Mouse (Mus musculus) lung, embryonic 14.5 days (tissue): ENCODE results near the gene Vps18. TPM values are rescaled to one million over a fixed set of nuclear protein-coding genes. Genes with fewer than 3 reads are reported as not detected.

Experiments used
- ATAC-seq: fragments of 200-750 bp; cut with Nextera tagmentation; 2 replicates; pipeline ENCODE4 v1.8.0; 2017; ENCODE audit warnings: mild to moderate bottlenecking, moderate TSS enrichment, moderate library complexity; ENCODE audit not compliant: insufficient read depth
- DNase-seq: peaks from one replicate; pipeline ENCODE4 v3.0.0-alpha.2; 2015
- H3K27ac ChIP-seq: fragments of 300-500 bp; sonication (generic); 2 replicates; pipeline ENCODE4 v1.5.1; 2014; ENCODE audit warnings: low read depth, mild to moderate bottlenecking, moderate library complexity
- H3K27me3 ChIP-seq: fragments of 300-500 bp; sonication (generic); 2 replicates; pipeline ENCODE4 v1.6.1; 2014; ENCODE audit warnings: low read length, control low read depth; ENCODE audit not compliant: insufficient read depth
- H3K36me3 ChIP-seq: fragments of 300-500 bp; sonication (generic); 2 replicates; pipeline ENCODE4 v1.6.1; 2014; ENCODE audit warnings: control low read depth; ENCODE audit not compliant: insufficient read depth
- H3K4me1 ChIP-seq: fragments of 300-500 bp; sonication (generic); 2 replicates; pipeline ENCODE4 v1.6.1; 2014; ENCODE audit warnings: antibody characterized with exemption, control low read depth; ENCODE audit not compliant: insufficient read depth
- H3K4me2 ChIP-seq: fragments of 300-500 bp; sonication (generic); 2 replicates; pipeline ENCODE4 v1.6.1; 2014; ENCODE audit warnings: mild to moderate bottlenecking
- H3K4me3 ChIP-seq: fragments of 300-500 bp; sonication (generic); 2 replicates; pipeline ENCODE4 v1.5.1; 2014; ENCODE audit warnings: low read depth, low read length
- H3K9ac ChIP-seq: fragments of 300-500 bp; sonication (generic); 2 replicates; pipeline ENCODE4 v1.6.1; 2014
- H3K9me3 ChIP-seq: fragments of 300-500 bp; sonication (generic); 2 replicates; pipeline ENCODE4 v1.6.1; 2016; ENCODE audit warnings: low read depth, low read length, control low read depth
- CTCF ChIP-seq: IDR thresholded peaks from 2 replicates; pipeline ENCODE4 v1.5.1; 2016; ENCODE audit warnings: antibody characterized with exemption, low read depth
- WGBS: fragments of 180-500 bp; shearing (Covaris S2); extraction: QIAGEN DNeasy Blood & Tissue Kit; methylation state at CpG from one replicate; pipeline ENCODE4 v1.1.7; 2014; 5-methylcytosine and 5-hydroxymethylcytosine counted together
- polyA plus RNA-seq: library from polyadenylated mRNA; unstranded; fragments of >200 nt; fragmentation: Nextera tagmentation; extraction: Ambion mirVana; gene quantifications from 2 replicates; pipeline ENCODE4 v1.2.1, GENCODE M21; 2014

Gene Vps18
- polyA plus RNA-seq, 1 experiment from 2014 or later: 17.5 TPM

DNA sequence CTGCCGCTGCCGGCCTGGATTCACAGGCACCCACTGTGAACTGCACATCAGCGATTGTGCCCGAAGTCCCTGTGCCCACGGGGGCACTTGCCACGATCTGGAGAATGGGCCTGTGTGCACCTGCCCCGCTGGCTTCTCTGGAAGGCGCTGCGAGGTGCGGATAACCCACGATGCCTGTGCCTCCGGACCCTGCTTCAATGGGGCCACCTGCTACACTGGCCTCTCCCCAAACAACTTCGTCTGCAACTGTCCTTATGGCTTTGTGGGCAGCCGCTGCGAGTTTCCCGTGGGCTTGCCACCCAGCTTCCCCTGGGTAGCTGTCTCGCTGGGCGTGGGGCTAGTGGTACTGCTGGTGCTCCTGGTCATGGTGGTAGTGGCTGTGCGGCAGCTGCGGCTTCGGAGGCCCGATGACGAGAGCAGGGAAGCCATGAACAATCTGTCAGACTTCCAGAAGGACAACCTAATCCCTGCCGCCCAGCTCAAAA is 43.7 kb downstream of the Vps18 start:
- Histone ChIP-seq H3K4me3 (no peak overlapping the region), H3K9me3 (no peaks in the 10 kb centered on the region), H3K36me3 (peaks cover 13% of the 10 kb centered on the region), H3K27ac (no peak overlapping the region), H3K27me3 (peaks cover 23% of the 10 kb centered on the region), H3K4me2 (0 out of 2 replicates have a peak overlapping the region, but pooled peaks have one; percentile 15), H3K4me1 (peaks cover 8% of the 10 kb centered on the region; the same call in 1 of the 2 replicates), H3K9ac (no peak overlapping the region)
- DNase-seq (no peak), ATAC-seq (no peak)
- WGBS: 66% methylated on average over 24 of the region's 24 CpGs
- TF ChIP-seq CTCF: no peak

DNA sequence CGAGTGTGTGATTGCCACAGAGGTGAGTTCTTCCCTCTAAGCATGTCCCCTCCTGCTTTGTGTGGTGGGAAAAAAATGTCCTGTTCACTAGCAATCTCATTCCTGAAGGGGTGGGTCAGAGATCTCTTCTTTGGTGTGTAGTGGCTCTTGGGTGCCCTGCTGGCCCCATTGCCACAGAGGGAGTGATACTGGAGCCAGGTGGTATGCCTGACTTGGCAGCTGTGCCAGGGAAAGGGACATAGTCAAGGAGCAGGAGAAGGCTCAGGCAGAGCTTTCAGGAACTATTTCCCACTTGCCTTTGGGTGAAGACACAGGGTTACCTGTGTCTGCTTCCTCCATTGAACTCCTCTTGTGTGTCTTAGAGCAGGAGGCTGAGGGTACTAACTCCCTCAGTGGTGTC is 45.6 kb downstream of the Vps18 start:
- H3K4me1 ChIP-seq: peaks cover 6% of the 10 kb centered on the region; the same call in 1 of the 2 replicates
- H3K9ac ChIP-seq: no peak overlapping the region
- peaks cover 13% of the 10 kb centered on the region for H3K36me3 ChIP-seq
- TF ChIP-seq CTCF: no peak
- 50% methylated on average over 1 of the region's 1 CpGs for WGBS
- ATAC-seq (no peak), DNase-seq (no peak)
- H3K27ac ChIP-seq: no peak overlapping the region
- no peaks in the 10 kb centered on the region for H3K9me3 ChIP-seq
- peak overlapping the region; percentile 13; the same call in 1 of the 2 replicates for H3K4me2 ChIP-seq
- no peak overlapping the region for H3K4me3 ChIP-seq
- H3K27me3 ChIP-seq: peaks cover 7% of the 10 kb centered on the region; the same call in 1 of the 2 replicates

DNA sequence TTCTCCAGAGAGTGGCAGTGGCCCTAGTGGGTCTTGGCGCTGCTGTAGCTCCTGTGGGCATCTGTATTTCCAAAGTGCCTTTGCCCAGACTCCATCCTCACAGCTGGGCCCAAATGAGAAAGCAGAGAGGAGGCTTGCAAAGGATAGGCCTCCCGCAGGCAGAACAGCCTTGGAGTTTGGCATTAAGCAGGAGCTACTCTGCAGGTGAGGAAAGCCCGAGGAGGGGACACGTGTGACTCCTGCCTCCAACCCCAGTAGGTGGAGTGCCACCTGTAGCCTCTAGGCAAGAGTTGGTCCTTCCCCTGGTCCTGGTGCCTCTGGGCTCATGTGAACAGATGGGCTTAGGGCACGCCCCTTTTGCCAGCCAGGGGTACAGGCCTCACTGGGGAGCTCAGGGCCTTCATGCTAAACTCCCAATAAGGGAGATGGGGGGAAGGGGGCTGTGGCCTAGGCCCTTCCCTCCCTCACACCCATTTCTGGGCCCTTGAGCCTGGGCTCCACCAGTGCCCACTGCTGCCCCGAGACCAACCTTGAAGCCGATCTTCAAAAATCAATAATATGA is 46.5 kb downstream of the Vps18 start:
- Histone ChIP-seq H3K27me3 (peaks cover 4% of the 10 kb centered on the region; the same call in 1 of the 2 replicates), H3K4me3 (no peak overlapping the region), H3K4me2 (peak overlapping the region; percentile 29; the same call in 1 of the 2 replicates), H3K27ac (no peak overlapping the region), H3K9ac (no peak overlapping the region), H3K36me3 (peaks cover 13% of the 10 kb centered on the region), H3K9me3 (no peaks in the 10 kb centered on the region), H3K4me1 (peaks cover 6% of the 10 kb centered on the region; the same call in 1 of the 2 replicates)
- DNase-seq (no peak), ATAC-seq (no peak)
- no peak for TF ChIP-seq CTCF
- 61% methylated on average over 7 of the region's 7 CpGs for WGBS

DNA sequence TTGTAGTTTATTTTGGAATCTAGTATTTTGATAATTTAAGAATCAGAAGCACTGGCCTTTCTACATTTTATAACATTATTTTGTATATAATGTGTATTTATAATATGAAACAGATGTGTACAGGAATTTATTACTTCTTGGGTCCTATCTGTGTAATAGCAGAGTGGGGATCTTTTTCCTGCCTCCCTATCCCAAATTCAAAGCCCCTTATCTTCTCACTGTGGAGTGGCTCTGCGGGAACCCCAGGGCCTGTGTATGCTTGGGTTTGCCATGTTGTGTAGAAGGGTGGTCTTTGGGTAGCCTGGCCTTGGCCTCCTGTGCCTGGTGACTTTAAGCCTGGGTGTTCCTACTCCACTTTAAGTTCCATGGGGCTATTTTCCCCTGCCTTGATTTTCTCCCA is 47.0 kb downstream of the Vps18 start:
- Histone ChIP-seq H3K4me3 (no peak overlapping the region), H3K9me3 (no peaks in the 10 kb centered on the region), H3K27ac (no peak overlapping the region), H3K36me3 (peaks cover 12% of the 10 kb centered on the region), H3K4me1 (peaks cover 2% of the 10 kb centered on the region; the same call in 1 of the 2 replicates), H3K27me3 (peaks cover 4% of the 10 kb centered on the region; the same call in 1 of the 2 replicates), H3K9ac (no peak overlapping the region), H3K4me2 (no peak overlapping the region)
- 59% methylated on average over 1 of the region's 1 CpGs for WGBS
- DNase-seq (no peak), ATAC-seq (no peak)
- no peak for TF ChIP-seq CTCF

DNA sequence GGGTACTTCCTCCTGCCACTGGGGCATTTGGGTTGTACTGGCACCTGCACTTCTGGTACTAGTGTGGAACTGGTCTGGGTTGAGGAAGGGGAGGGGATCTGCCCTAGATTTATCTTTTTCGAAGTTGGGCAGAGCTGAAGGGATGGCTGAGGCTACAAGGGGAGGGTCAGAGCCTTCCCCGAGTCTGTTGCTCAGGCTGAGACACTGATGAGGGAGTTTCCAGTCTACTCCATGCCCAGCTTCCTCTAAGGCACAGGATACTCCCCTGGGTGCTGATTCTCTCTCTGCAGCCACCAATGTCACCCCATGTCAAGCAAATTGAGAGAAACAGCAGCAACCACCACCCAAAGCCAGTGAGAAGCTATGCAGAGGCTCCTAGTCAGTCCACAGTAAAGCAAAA is 47.5 kb downstream of the Vps18 start:
- no peaks in the 10 kb centered on the region for H3K27me3 ChIP-seq
- DNase-seq (no peak), ATAC-seq (no peak)
- no peaks in the 10 kb centered on the region for H3K9me3 ChIP-seq
- H3K4me3 ChIP-seq: no peak overlapping the region
- WGBS: 58% methylated on average over 2 of the region's 2 CpGs
- H3K4me2 ChIP-seq: peak overlapping the region; percentile 4; the same call in 1 of the 2 replicates
- no peak overlapping the region for H3K27ac ChIP-seq
- TF ChIP-seq CTCF: no peak
- H3K9ac ChIP-seq: no peak overlapping the region
- peaks cover 8% of the 10 kb centered on the region; the same call in 1 of the 2 replicates for H3K36me3 ChIP-seq
- no peaks in the 10 kb centered on the region for H3K4me1 ChIP-seq

DNA sequence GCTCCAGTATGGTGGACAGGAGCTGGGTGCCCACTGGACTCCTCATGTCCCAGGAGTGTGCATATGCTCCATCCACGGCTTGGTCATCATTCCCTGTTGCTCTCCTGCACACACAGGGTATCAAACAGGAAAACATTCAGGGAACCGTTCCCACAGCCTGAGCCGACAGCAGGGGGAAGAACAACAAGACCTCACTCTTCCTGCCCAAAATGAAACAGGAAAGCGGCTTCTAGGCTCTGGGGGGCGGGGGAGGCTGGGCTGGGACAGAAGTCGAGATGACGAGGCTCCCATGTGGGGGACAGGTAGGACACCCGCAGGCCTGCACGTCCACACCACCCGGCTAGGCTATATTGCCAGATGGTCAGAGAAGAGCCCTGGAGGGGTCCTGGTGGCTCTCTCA is 47.9 kb downstream of the Vps18 start:
- 52% methylated on average over 10 of the region's 10 CpGs for WGBS
- TF ChIP-seq CTCF: no peak
- Histone ChIP-seq H3K27ac (0 out of 2 replicates have a peak overlapping the region, but pooled peaks have one; percentile 48), H3K4me1 (no peaks in the 10 kb centered on the region), H3K36me3 (0 out of 2 replicates have a peak, but pooled peaks cover 4% of the 10 kb centered on the region), H3K4me3 (no peak overlapping the region), H3K9ac (no peak overlapping the region), H3K9me3 (no peaks in the 10 kb centered on the region), H3K4me2 (no peak overlapping the region; the same call in 1 of the 2 replicates), H3K27me3 (no peaks in the 10 kb centered on the region)
- ATAC-seq (no peak), DNase-seq (no peak)

DNA sequence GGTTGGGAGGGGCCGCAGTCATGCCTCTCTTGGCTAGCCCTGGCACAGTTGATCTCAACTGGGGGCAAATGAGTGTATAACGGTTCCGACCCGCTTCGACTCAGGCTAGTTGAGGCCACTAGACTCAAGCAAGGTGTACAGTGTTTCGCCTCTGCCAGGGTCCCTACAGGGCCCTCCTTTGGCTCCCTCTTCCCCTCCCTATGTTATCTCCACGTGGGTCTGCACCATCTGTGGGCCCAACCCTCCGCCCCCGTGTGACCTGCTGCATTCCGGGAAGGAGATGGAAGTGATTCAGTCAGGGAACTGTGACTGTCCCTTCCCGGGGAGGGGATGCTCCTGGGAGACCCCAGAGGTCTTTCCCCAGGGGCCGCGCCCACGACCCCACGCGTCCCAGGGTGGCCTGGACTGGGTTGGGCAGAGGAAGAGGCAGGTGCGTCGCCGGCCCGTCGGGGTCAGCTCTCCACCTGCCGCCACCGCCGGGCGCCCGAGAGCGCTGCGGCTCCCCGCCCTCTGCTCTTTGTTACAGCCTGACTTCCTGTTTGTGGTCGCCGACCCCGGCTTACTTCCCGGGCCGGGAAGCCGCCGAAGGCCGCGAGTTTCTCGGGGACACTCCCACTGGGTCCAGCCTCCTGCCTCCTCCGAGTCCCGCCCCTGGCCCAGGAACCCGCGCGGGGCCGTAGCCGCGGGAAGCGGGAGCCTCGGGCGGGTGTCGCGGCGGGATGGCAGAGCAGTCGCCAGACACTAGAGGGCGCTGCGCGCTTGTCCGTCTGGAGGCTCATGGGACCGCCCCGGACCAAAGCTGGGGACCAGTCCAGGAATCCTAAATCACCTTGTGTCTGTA is 49.1 kb downstream of the Vps18 start:
- DNase-seq: peak; percentile 94
- peak overlapping the region; percentile 76 for H3K27ac ChIP-seq
- H3K27me3 ChIP-seq: no peaks in the 10 kb centered on the region
- ATAC-seq: peak; percentile 91
- H3K4me3 ChIP-seq: peak overlapping the region; percentile 49
- H3K9ac ChIP-seq: peak overlapping the region; percentile 59
- no peaks in the 10 kb centered on the region for H3K9me3 ChIP-seq
- peak overlapping the region; percentile 77 for H3K4me2 ChIP-seq
- WGBS: 7% methylated on average over 60 of the region's 60 CpGs
- peak; percentile 78 for TF ChIP-seq CTCF
- H3K36me3 ChIP-seq: no peaks in the 10 kb centered on the region
- no peaks in the 10 kb centered on the region for H3K4me1 ChIP-seq
